Mouse (Mus musculus): ENCODE measurements around the gene Slc39a2.
"Not testable (repeated sequence)": the region's sequence is repeated elsewhere in the genome, so short reads cannot be mapped to it uniquely, and the experiment has no call there.

Gene Slc39a2

DNA sequence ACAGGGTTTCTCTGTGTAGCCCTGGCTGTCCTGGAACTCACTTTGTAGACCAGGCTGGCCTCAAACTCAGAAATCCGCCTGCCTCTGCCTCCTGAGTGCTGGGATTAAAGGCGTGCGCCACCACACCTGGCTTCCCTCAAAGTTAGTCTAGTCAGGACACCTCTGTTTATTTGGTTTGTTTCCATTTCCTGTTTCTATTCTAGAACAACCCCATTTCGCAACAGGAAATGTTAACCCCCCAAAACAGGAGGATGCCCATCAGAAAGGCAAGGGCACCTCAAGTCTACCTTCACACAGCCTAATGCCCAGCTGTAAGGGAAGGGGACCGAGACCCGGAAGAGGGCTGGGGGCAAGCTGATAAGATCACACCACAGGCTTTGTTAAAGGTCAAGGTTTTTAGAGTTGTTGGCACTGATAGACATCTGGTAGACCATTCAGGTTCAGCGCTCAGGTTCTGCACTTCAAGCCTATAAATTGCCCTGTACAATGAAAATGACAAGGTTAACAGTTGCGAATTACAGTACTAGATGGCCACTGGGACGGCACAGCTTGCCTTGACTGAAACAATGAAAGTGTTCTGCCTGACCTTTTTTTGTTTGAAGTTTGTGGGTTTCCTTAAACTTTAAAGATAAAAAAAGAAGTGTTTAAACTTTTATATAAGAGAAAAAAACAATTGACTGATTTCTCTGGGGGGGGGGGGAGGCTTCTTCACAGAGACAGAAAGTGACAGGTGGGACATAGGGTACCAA lies at the start of gene Slc39a2:
Slc39a2 (plus strand) TSS at position 699 of the 749 bp plus-strand sequence.
- no peak for DNase-seq (ENCODE audit: low spot score)

DNA sequence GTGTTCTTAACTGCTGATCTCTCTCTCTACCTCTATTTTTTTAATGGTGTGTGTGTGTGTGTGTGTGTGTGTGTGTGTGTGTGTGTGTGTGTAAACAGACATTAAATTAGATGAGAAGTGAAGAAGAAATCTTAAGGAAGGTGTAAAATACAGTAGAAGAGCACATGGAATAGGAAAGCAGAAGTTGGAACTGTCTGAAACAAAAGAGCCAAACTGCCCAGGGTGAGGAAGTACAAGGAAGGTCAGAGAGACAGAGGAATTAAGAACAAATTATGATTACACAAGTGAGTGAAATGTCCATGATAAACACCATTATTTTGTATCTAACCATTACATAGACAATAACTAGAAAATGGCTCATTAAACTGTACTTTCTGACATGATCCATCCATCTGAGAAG lies 48.8 kb upstream of the Slc39a2 start:
- no peak for DNase-seq (ENCODE audit: low spot score)

DNA sequence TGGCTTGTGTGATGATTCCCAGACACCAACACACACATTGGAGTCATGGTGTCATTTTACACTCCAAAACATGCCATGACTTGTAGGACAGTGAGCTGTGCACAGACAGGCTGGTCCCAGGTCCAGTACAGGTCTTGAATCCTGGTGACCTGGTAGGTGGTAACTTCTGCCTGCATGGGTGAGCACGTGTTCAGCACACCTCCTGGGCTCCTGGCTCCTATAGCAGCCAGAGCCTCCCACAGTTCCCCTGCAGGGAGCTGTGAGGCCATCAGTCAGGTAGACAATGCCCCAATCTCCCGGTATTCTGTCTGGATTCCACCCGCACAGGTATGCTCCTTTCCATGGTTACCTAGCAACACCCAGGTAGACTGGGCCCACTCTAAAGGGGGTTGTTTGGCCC lies 46.1 kb upstream of the Slc39a2 start:
- no peak for DNase-seq (ENCODE audit: low spot score)

DNA sequence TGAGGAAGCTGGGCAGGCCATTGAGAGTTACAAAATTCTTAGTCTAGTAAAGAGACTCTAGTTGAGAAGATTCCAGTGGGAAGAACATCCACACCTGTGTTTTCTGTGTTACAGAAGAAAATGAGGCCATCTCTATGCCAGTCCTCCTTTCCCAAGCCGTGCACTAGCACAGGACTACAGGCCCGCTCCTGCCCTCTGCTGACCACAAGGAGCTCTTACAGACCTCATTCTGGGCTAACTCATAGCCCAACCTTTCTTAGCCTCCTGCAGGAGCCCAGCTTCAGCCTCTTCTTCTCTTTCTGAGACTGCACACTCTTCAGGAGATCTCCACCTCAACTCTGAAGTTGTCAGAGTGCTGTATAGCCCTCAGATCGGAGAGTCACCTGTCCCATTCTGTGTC lies 41.7 kb upstream of the Slc39a2 start:
- not testable (repeated sequence) for DNase-seq (ENCODE audit: low spot score)

DNA sequence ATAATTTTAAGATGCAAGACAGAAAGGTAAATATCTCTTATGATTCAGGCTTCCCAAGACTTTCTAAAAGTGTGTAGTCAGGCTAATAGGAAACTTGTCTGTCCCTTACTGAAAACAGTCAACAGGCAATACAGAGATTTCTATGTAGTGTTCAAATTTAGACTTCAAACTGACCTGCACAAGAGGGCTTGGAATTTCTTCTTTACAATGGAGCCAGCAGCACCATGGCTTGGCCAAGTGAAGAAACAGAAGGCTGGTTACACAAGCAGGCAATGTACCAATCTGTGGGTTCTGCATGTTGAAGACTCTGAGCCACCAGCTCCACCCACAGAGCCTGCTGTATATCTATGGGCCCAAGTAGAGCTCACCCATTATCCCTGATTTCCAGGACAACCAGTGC lies 39.3 kb upstream of the Slc39a2 start, which contains the start of gene Ear6:
Ear6 (plus strand) TSS at position 301 of the 400 bp plus-strand sequence.
- DNase-seq (ENCODE audit: low spot score): no peak

DNA sequence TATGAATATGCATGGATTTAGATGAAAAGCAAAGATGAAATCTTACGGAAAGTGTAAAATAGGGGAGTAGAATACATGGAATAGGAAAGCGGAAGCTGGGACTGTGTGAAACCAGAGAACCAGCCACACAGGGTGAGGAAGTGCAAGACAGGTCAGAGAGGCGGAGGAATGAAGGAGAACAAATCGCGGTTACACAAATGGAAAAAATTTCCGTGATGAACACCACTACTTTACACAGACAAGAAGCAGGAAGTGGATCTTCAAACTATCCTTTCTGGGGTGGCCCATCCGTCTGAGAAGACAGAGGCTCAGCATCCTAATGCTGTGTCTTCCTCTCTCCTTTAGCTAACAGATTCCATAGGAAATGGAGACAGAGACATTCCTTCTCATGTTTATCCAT lies 37.4 kb upstream of the Slc39a2 start:
- DNase-seq (ENCODE audit: low spot score): not testable (repeated sequence)

DNA sequence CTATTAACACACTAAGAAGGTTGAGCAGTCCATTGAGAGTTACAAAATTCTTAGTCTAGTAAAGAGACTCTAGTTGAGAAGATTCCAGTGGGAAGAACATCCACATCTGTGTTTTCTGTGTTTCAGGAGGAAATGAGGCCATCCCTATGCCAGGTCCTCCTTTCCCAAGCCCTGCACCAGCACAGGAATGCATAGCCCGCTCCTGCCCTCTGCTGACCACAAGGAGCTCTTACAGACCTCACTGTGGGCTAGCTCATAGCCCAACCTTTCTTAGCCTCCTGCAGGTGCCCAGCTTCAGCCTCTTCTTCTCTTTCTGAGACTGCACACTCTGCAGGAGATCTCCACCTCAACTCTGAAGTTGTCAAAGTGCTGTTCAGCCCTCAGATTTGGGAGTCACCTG lies 29.1 kb upstream of the Slc39a2 start:
- not testable (repeated sequence) for DNase-seq (ENCODE audit: low spot score)

DNA sequence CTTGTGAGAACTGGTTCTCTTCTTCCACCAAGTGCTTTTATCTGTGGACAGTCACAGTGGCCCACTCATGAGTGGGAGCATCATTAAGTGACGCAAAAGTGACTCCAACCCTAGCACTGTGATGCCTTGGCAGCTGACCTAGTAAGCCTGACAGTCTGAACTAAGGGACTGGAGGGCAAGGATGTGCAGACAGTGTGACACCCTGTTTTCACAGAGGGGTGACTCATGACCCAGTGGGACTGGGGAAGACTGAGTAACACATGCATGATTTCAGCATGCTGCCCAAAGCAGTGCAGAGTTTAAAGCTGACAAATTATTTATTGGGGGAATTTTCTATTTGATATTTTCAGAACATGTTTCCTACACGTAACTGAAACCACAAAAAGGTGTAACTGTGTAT lies 21.9 kb upstream of the Slc39a2 start:
- DNase-seq (ENCODE audit: low spot score): no peak

DNA sequence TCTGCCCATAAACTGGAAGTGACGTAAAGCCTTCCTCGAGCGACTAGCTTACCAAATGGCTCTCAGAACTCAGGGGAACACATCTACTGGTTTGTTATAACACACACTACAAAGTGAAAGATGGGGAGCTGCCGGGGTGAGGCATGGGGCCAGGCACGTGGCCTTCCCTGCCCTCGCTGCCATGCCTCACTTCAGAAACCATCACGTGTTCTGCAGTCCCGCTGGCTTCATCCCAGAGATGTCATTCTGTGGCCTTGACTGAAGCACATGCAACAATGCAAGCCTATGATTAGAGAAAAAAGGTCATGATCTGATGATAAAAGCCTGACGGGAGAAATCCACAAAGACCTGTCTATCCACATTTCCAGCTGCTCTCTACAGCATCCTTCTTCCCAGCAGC lies 20.9 kb upstream of the Slc39a2 start:
- DNase-seq (ENCODE audit: low spot score): no peak

DNA sequence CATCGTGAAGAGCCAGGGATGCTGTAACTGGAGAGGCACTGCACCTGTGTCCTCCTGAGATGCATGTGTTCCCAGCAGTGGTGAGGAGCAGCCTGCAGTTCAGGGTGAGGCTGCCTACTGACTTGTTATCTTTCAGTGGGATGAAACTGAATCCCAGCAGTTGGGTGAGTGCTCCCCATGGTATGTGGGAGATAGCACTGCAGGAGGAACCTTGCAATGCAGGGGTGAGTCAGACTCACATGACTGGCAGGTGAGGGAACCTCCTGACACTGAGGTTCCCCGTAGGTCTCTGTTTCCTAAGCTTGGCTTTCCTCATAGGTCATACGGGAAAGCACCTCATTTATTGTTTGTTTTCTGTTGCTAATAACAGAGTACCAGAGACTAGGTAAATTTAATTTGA lies 15.2 kb upstream of the Slc39a2 start:
- DNase-seq (ENCODE audit: low spot score): no peak

DNA sequence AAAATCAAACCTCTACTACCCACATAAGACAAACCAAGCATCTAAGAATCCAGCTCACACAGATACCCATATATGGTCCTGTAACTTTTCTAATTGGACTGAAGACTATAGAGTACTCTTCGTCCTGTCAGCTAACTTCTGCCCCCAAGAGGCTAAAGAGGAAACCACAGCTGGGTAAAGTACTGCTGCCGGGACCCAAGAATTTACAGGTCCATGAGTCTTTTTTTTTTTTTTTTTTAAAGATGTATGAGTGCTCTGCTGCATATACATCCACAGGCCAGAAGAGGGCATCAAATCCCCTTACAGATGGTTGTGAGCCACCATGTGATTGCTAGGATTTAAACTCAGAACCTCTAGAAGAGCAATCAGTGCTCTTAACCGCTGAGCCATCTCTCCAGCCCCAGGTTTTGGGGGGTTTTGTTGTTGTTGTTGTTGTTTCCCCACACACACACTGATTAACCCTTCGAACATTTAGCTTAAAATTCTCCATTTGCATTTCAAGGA lies 9.1 kb upstream of the Slc39a2 start:
- DNase-seq (ENCODE audit: low spot score): no peak

DNA sequence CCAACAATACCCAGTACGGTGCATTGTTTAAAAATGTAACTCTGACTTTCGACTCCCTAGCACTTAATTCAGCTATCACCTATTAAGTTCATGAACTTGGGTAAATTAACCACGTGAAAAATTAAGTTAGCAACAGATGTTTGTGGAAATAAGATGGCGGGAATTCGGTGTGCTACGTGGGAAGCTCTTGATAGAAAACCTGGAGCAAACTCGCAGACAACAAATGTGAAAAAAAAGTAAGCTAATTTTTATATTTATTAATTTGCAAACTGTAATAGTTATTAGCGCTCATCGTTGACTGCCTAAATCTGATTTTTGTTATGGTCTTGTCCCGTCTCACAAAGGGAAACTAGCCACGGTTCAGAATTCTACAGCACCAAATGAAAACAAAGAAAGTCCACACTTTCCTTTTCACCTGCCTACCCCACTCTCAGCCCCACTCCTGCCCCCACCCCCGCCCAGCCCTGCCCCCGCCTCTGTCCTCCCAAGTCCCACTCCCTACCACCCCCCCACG lies 8.6 kb upstream of the Slc39a2 start:
- DNase-seq (ENCODE audit: low spot score): no peak

DNA sequence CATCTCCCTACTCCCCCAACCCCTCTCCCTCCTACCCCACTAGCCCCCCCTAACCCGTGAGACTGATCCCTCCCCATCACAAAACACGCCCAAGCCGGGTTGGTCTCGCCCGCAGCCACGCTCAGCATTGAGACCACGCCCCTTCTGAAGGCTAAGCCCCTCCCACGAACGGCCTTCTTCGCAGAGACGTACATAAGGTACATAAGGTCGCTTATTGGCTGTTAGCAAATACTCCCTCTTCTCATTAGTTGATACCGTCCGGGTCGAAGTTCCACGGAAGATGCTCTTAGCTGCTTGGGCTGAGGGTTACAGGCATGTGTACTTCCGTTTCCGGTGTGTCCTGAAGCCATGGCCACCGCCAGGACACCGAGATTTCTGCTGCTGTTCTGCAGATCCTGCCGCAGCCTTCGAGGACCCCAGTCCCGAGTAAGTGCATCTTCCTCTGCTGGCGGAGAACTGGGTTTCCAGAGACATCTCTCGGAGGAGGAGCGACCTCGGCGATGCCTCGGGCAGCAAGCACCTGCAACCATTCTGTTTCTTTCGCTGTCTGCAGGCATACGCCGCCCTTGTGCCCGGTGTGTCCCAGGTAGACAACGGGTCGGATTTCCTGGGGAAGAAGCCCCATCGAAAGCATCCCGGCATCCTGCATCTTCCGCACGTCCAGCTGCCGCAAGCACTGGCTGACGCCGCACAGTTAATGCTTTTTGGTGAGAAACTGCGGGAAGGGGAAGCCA lies 7.9 kb upstream of the Slc39a2 start, which contains the start of gene Mettl17:
Mettl17 (plus strand) TSS at position 245 of the 734 bp plus-strand sequence.
- peak; percentile 62 for DNase-seq (ENCODE audit: low spot score)

DNA sequence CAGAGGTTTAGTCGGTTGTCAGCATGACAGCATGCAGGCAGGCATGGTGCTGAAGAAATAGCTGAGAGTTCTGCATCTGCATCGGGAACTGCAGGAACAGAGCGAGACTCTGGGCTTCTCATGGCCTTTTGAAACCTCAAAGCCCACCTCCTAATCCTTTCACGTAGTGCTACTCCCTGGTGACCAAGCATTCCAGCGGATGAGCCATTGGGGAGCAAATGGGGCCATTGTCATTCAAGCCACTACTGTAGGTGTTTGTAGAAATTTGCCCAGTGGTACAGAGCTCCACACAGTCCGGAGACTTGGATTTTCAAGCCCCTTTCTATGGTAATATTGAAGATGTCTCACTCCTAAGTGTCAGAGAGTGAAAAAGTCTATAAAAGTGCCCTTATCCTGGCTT lies 6.6 kb upstream of the Slc39a2 start:
- no peak for DNase-seq (ENCODE audit: low spot score)

DNA sequence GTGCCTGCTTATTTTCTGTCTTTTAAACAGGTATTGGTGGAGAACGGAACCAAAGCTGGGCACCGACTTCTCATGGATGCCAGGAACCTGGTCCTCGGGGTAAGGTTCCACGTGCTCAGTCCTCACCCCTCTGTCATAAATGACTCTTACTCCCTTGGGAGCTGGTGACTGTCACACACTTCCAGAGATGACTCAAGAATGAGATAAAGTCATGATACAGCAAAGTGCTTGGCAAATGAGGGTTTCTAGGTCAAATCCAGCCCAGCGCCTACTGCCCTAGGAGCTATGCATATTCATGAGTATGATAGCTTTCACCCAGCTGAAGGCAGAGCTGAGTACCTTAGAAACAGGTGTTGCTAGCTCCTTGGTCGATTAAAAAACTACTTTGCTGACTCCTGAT lies 2.9 kb upstream of the Slc39a2 start:
- no peak for DNase-seq (ENCODE audit: low spot score)

DNA sequence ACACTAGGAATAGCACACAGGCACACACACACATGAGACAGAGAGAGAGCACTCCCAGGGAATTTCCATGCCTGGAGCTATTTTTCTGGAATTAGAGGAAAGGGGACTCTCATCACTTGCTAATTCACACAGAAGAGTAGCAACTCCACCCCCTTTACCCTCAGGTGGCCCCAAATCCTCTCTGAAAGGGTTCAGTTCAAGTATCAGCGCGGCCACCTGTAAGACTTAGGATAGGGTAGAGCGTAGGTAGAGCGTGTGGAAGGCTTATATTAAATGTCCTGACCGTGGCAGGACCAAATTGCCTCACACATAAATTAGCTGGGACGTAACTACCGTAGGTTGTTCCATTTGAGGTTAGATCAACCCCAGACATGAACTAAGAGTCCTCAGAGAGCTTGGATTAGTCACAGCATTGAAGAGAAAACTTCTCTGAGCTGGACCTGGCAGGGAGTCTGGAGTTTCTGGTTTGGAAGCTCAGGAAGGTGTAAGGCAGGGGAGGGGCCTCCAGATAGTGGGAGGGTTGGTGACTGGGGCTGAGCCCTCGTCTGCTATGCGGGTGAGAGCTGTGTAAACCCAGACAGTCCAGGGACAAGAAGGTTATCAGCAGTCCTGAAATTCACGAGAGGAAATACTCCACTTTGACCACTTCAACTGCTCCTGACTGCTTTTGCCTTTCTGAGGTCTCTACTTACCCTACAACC lies 555 bp downstream of the Slc39a2 start:
- DNase-seq (ENCODE audit: low spot score): no peak

DNA sequence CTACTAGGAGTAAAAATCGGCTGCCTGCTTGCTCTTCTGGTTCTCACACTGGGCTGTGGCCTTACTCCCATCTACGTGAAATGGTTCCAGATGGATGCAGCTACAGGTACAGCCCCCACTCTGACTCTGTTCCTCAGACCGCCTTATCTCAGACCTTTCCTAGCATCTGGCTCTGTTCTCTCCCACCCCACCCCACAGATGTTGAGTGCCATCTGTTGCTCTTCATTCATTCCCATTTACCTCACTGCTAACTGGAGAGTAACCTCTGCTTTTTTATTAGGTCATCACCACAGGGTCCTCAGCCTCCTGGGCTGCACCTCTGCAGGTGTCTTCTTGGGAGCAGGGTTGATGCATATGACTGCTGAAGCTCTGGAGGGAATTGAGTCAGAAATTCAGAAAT lies 1.1 kb downstream of the Slc39a2 start:
- DNase-seq (ENCODE audit: low spot score): no peak

DNA sequence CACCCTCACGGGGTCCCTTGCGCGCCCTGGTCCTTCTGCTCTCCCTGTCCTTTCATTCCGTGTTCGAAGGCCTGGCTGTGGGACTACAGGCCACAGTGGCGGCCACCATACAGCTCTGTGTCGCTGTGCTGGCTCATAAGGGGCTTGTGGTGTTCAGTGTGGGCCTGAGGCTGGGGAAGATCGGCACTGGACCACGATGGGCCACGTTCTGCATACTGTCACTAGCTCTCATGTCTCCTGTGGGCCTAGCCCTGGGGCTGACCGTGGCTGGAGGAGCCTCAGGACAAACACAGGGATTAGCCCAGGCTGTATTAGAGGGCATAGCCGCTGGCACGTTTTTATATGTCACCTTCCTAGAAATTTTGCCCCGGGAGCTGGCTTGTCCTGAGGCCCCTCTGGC lies 2.4 kb downstream of the Slc39a2 start:
- no peak for DNase-seq (ENCODE audit: low spot score)

DNA sequence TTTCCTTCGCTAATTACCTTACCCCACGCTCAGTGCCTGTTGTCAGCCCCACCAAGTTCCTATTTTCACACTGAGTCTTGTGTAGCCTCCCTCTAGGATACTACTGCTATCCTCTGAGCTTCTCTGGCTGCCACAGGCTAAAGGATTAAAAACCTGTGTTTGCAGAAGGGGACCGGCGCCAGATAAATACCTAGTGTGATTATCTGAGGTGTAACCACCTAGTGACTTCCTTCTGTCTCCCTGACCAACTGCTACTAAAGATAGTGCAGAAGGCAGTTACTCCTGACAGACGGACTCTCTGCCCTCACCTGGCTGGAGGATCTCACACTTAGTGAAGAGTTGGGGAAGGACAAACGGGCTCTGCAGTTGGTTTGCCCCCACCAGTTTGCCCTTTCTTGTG lies 3.3 kb downstream of the Slc39a2 start:
- no peak for DNase-seq (ENCODE audit: low spot score)

DNA sequence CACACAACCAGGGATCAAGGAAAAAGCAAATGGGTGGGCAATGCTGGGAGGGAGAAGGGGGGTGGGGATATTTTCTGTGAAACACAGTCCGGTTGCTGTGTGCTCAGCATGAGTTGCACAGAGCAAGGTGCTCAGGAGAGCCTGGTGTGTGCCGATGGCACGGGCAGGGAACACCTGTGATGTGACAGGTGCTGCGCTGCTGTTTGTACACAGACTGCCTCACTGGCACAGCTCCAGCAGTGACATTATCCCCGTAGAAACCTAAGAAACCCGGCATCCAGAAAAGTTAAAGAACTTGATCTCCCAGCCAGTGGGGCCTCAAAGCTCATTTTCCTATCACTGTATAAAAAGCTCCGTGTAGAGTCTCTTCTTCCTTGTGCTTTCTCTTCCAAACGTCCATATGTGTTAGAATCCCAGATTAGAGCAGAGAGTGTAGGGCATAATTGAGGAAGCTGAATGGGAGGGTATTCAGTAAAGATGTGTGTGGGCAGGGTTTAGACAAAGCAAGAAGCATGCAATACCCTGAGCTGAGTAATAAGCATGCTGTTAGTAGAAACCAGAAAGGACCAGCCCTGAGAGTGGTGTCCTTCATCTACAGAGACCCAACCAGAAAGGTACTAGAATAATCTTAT lies 4.0 kb downstream of the Slc39a2 start:
- no peak for DNase-seq (ENCODE audit: low spot score)

DNA sequence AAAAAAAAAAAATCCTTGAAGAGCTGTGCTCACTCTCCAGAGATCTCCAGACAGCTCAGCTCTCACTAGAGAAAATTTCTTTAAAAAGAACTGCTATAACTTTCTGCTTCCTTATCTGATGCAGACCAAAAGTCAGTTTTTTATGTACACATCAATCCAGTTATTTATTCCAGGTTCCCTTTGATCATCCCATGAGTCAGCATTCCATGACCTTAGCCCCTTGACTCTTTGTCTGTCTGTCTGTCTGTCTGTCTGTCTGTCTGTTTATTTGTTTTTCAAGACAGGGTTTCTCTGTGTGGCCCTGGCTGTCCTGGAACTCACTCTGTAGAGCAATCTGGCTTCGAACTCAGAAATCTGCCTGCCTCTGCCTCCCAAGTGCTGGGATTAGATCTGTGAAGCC lies 6.7 kb downstream of the Slc39a2 start:
- no peak for DNase-seq (ENCODE audit: low spot score)
